Mouse (Mus musculus) small intestine, adult 2 months (tissue): ENCODE measurements around the gene Oosp2. TPM values are rescaled to one million over a fixed set of nuclear protein-coding genes. Genes with fewer than 3 reads are reported as not detected.

Experiments
- H3K27ac ChIP-seq: fragments of 200-500 bp; 2 replicates; pipeline ENCODE4 v1.5.1; 2012; ENCODE audit warnings: low read depth, low read length, control low read depth, inconsistent platforms; ENCODE audit not compliant: insufficient read depth
- H3K27me3 ChIP-seq: fragments of 200-500 bp; 2 replicates; pipeline ENCODE4 v1.6.1; 2012; ENCODE audit warnings: mild to moderate bottlenecking, moderate library complexity, low read length, inconsistent platforms; ENCODE audit not compliant: control insufficient read depth, insufficient read depth
- H3K36me3 ChIP-seq: fragments of 200-500 bp; 2 replicates; pipeline ENCODE4 v1.6.1; 2012; ENCODE audit warnings: mild to moderate bottlenecking, low read length, control low read depth, inconsistent platforms; ENCODE audit not compliant: control insufficient read depth, insufficient read depth
- H3K4me1 ChIP-seq: fragments of 200-500 bp; 2 replicates; pipeline ENCODE4 v1.6.1; 2012; ENCODE audit warnings: low read length, inconsistent platforms, mixed read lengths; ENCODE audit not compliant: control insufficient read depth, insufficient read depth, insufficient read length
- H3K4me3 ChIP-seq: fragments of 200-500 bp; 2 replicates; pipeline ENCODE4 v1.5.1; 2012; ENCODE audit warnings: low read depth, mild to moderate bottlenecking, control low read depth, inconsistent platforms, low read length, moderate library complexity
- CTCF ChIP-seq: fragments of 200-500 bp; IDR thresholded peaks from 2 replicates; pipeline ENCODE4 v1.5.1; 2012; ENCODE audit warnings: low read depth, mild to moderate bottlenecking, control low read depth, inconsistent platforms, low read length, moderate library complexity, mixed read lengths; ENCODE audit not compliant: insufficient replicate concordance, insufficient read length; ENCODE audit errors: extremely low read depth
- POLR2A ChIP-seq: fragments of 200-500 bp; IDR thresholded peaks from 2 replicates; pipeline ENCODE4 v1.6.1; 2012; ENCODE audit warnings: low read depth, mild to moderate bottlenecking, control low read depth, inconsistent platforms, low read length, moderate library complexity
- WGBS: fragments of 180-500 bp; shearing (Covaris S2); methylation state at CpG from one replicate; pipeline ENCODE4 v1.1.7; 2018; 5-methylcytosine and 5-hydroxymethylcytosine counted together
- polyA plus RNA-seq: library from polyadenylated mRNA; depleted of rRNA; stranded (reverse); fragments of >200 nt; gene quantifications from 2 replicates; pipeline ENCODE4 v1.2.3, GENCODE M21; 2012; rRNA removed

The Oosp2 gene
- polyA plus RNA-seq, 1 experiment = not detected

DNA sequence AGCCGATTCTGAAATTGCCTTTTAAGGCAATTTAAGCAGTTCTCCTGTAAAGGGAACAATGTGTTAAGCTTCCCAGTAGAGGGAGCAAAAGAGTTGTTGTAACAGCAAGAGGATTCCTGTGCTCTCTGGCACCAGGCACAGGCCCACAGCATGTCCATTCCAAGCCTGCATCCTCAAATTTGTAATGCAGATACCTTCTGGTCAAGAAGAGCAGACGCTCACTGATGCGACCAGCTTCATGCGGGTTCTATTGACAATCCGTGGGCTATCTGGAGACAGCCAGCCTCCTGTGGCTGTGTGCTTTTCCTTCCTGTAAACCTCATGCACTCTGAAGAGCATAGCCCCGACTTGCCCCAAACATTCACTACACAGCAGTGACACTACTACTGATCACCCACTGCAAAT lies 48.8 kb downstream of the Oosp2 start:
- no peak for TF ChIP-seq POLR2A
- TF ChIP-seq CTCF = peak; percentile 44; the same call in 1 of the 2 replicates
- no peaks in the 10 kb centered on the region; the same call in 1 of the 2 replicates for H3K27me3 ChIP-seq
- no peaks in the 10 kb centered on the region for H3K36me3 ChIP-seq
- no peak overlapping the region for H3K27ac ChIP-seq
- WGBS = 17% methylated on average over 6 of the region's 6 CpGs
- no peak overlapping the region for H3K4me3 ChIP-seq
- no peaks in the 10 kb centered on the region for H3K4me1 ChIP-seq

- H3K36me3 ChIP-seq = no peaks in the 10 kb centered on the region
- 0% methylated on average over 1 of the region's 1 CpGs for WGBS
- H3K4me3 ChIP-seq = no peak overlapping the region
- no peaks in the 10 kb centered on the region for H3K27me3 ChIP-seq
- H3K4me1 ChIP-seq = no peaks in the 10 kb centered on the region
- H3K27ac ChIP-seq = no peak overlapping the region
- TF ChIP-seq CTCF (no peak), POLR2A (no peak)
Measured at GRCm38 (mm10) chr19:11608172-11608571, 52.2 kb downstream of the Oosp2 start.

- no peaks in the 10 kb centered on the region for H3K4me1 ChIP-seq
- H3K27me3 ChIP-seq = no peaks in the 10 kb centered on the region
- H3K27ac ChIP-seq = no peak within 1 kb of the TSS
- no peak for TF ChIP-seq POLR2A
- no peak for TF ChIP-seq CTCF
- 87% methylated on average over 2 of the region's 2 CpGs for WGBS
- H3K4me3 ChIP-seq = no peak within 1 kb of the TSS
- no peaks in the 10 kb centered on the region for H3K36me3 ChIP-seq
Measured at GRCm38 (mm10) chr19:11604603-11605002, 55.8 kb downstream of the Oosp2 start, which contains the start of gene Ms4a6d. Gene Ms4a6d, minus strand, starts transcription at chr19:11604849.

- Histone ChIP-seq H3K27ac (no peak overlapping the region), H3K36me3 (no peaks in the 10 kb centered on the region), H3K4me1 (no peaks in the 10 kb centered on the region), H3K27me3 (no peaks in the 10 kb centered on the region), H3K4me3 (no peak overlapping the region)
- WGBS = 76% methylated on average over 2 of the region's 2 CpGs
- TF ChIP-seq CTCF (peak; percentile 37; the same call in 1 of the 2 replicates), POLR2A (no peak)
Measured at GRCm38 (mm10) chr19:11602026-11602425, 58.3 kb downstream of the Oosp2 start.

GRCm38 (mm10) chr19:11601349-11601748 lies 59.0 kb downstream of the Oosp2 start:
- no peak overlapping the region for H3K4me3 ChIP-seq
- no peaks in the 10 kb centered on the region for H3K27me3 ChIP-seq
- no peaks in the 10 kb centered on the region for H3K36me3 ChIP-seq
- 77% methylated on average over 3 of the region's 3 CpGs for WGBS
- no peak for TF ChIP-seq POLR2A
- TF ChIP-seq CTCF = no peak
- no peaks in the 10 kb centered on the region for H3K4me1 ChIP-seq
- H3K27ac ChIP-seq = no peak overlapping the region

Other genes starting within 250 kb of the Oosp2 start
- gene Ms4a4b, start 217.0 kb downstream of the Oosp2 start, polyA plus RNA-seq = 0.60 and 0.63 TPM in 2 replicates
- 1.1 and 1.6 TPM in 2 replicates for gene Ms4a6c, start 191.2 kb downstream of the Oosp2 start, polyA plus RNA-seq
- 0.28 and 0.82 TPM in 2 replicates for gene Gm8369, start 174.6 kb downstream of the Oosp2 start, polyA plus RNA-seq
- gene Ms4a6b, start 144.0 kb downstream of the Oosp2 start, polyA plus RNA-seq = 1.2 and 1.3 TPM in 2 replicates
- 5.5 and 6.6 TPM in 2 replicates for gene Ms4a4d, start 123.8 kb downstream of the Oosp2 start, polyA plus RNA-seq
- gene Ms4a6d, start 55.7 kb downstream of the Oosp2 start, polyA plus RNA-seq = 1.5 and 1.7 TPM in 2 replicates
- not detected in 2 replicates for gene Ms4a2, start 36.8 kb downstream of the Oosp2 start, polyA plus RNA-seq
- gene Ms4a3, start 19.7 kb downstream of the Oosp2 start, polyA plus RNA-seq = not detected in 2 replicates
- 0.38 TPM in 1 of 2 replicates, not detected in the other for gene Oosp1, start 30.6 kb upstream of the Oosp2 start, polyA plus RNA-seq
- gene Oosp3, start 36.5 kb upstream of the Oosp2 start, polyA plus RNA-seq = not detected in 2 replicates
- gene Gif, start 87.0 kb upstream of the Oosp2 start, polyA plus RNA-seq = 0.09 and 8.4 TPM in 2 replicates
- 1.8 and 4.0 TPM in 2 replicates for gene Mrpl16, start 109.8 kb upstream of the Oosp2 start, polyA plus RNA-seq
- 12.7 and 38.0 TPM in 2 replicates for gene Stx3, start 158.8 kb upstream of the Oosp2 start, polyA plus RNA-seq
- gene Olfr1417, start 178.7 kb upstream of the Oosp2 start, polyA plus RNA-seq = not detected in 2 replicates
- not detected in 2 replicates for gene Olfr1418, start 200.5 kb upstream of the Oosp2 start, polyA plus RNA-seq
- gene Olfr1419, start 214.5 kb upstream of the Oosp2 start, polyA plus RNA-seq = not detected in 2 replicates
- gene Olfr1420, start 226.0 kb upstream of the Oosp2 start, polyA plus RNA-seq = not detected in 2 replicates